Mouse (Mus musculus) 3T3-L1 (cell line): Measurements from ENCODE around the gene Atp6v1b1.

Source experiments
- DNase-seq: peaks from one replicate; pipeline ENCODE4 v3.0.0-alpha.2; 2015; ENCODE audit warnings: low read depth, low spot score

Gene Atp6v1b1

GRCm38 (mm10) chr6:83742761-83743160, at the start of gene Atp6v1b1:
Gene Atp6v1b1, plus strand, starts transcription at chr6:83742990.
- DNase-seq: no peak

- peak; percentile 89 for DNase-seq
Measured at GRCm38 (mm10) chr6:83693835-83694234, 49.0 kb upstream of the Atp6v1b1 start.

GRCm38 (mm10) chr6:83695731-83696130, 47.1 kb upstream of the Atp6v1b1 start:
- DNase-seq: peak; percentile 32

GRCm38 (mm10) chr6:83696684-83697083, 46.1 kb upstream of the Atp6v1b1 start:
- no peak for DNase-seq

- no peak for DNase-seq
Measured at GRCm38 (mm10) chr6:83697932-83698331, 44.9 kb upstream of the Atp6v1b1 start.

- DNase-seq: no peak
Measured at GRCm38 (mm10) chr6:83699971-83700370, 42.8 kb upstream of the Atp6v1b1 start.

GRCm38 (mm10) chr6:83701001-83701400, 41.8 kb upstream of the Atp6v1b1 start:
- no peak for DNase-seq

- DNase-seq: no peak
Measured at GRCm38 (mm10) chr6:83702146-83702999, 40.4 kb upstream of the Atp6v1b1 start.

- DNase-seq: no peak
Measured at GRCm38 (mm10) chr6:83703000-83703721, 39.6 kb upstream of the Atp6v1b1 start.

- DNase-seq: no peak
Measured at GRCm38 (mm10) chr6:83703722-83704078, 39.1 kb upstream of the Atp6v1b1 start.

GRCm38 (mm10) chr6:83704294-83704693, 38.5 kb upstream of the Atp6v1b1 start:
- no peak for DNase-seq

- no peak for DNase-seq
Measured at GRCm38 (mm10) chr6:83704701-83705100, 38.1 kb upstream of the Atp6v1b1 start.

- DNase-seq: no peak
Measured at GRCm38 (mm10) chr6:83707738-83708510, 34.9 kb upstream of the Atp6v1b1 start.

GRCm38 (mm10) chr6:83710361-83711066, 32.3 kb upstream of the Atp6v1b1 start:
- DNase-seq: peak; percentile 23

- DNase-seq: peak; percentile 84
Measured at GRCm38 (mm10) chr6:83711067-83711675, 31.6 kb upstream of the Atp6v1b1 start, which contains the start of gene Vax2. Gene Vax2, plus strand, starts transcription at chr6:83711264.

GRCm38 (mm10) chr6:83711725-83712475, 30.9 kb upstream of the Atp6v1b1 start:
- no peak for DNase-seq

GRCm38 (mm10) chr6:83713271-83714136, 29.3 kb upstream of the Atp6v1b1 start:
- DNase-seq: no peak

GRCm38 (mm10) chr6:83714221-83715123, 28.3 kb upstream of the Atp6v1b1 start:
- DNase-seq: no peak
